Mouse (Mus musculus) heart, postnatal 0 days (tissue): Measurements from ENCODE around the gene 1700092M07Rik. TPM values are rescaled to one million over a fixed set of nuclear protein-coding genes. Genes with fewer than 3 reads are reported as not detected.

Experiments used
- ATAC-seq: fragments of 200-750 bp; cut with Nextera tagmentation; 2 replicates; pipeline ENCODE4 v1.8.0; 2017; ENCODE audit warnings: low read depth, moderate number of reproducible peaks, moderate library complexity; ENCODE audit not compliant: insufficient read depth
- DNase-seq: peaks from one replicate; pipeline ENCODE4 v3.0.0-alpha.2; 2016; ENCODE audit warnings: low spot score
- H3K27ac ChIP-seq: fragments of 300-500 bp; sonication (generic); 2 replicates; pipeline ENCODE4 v1.5.1; 2014; ENCODE audit warnings: low read depth, mild to moderate bottlenecking
- H3K27me3 ChIP-seq: fragments of 300-500 bp; sonication (generic); 2 replicates; pipeline ENCODE4 v1.6.1; 2014; ENCODE audit warnings: low read length, mixed read lengths; ENCODE audit not compliant: control insufficient read depth, insufficient read depth
- H3K36me3 ChIP-seq: fragments of 300-500 bp; sonication (generic); replicated peaks from 2 replicates; pipeline ENCODE4 v1.6.1; 2014; ENCODE audit warnings: low read length, mixed read lengths; ENCODE audit not compliant: control insufficient read depth, insufficient read depth
- H3K4me1 ChIP-seq: fragments of 300-500 bp; sonication (generic); 2 replicates; pipeline ENCODE4 v1.6.1; 2014; ENCODE audit warnings: antibody characterized with exemption; ENCODE audit not compliant: control insufficient read depth, insufficient read depth
- H3K4me2 ChIP-seq: fragments of 300-500 bp; sonication (generic); 2 replicates; pipeline ENCODE4 v1.6.1; 2014; ENCODE audit warnings: low read depth, mild to moderate bottlenecking, low read length, moderate library complexity
- H3K4me3 ChIP-seq: fragments of 300-500 bp; sonication (generic); 2 replicates; pipeline ENCODE4 v1.5.1; 2014; ENCODE audit warnings: low read depth, low read length
- H3K9ac ChIP-seq: fragments of 300-500 bp; sonication (generic); replicated peaks from 2 replicates; pipeline ENCODE4 v1.6.1; 2014; ENCODE audit warnings: low read depth, low read length, mixed read lengths
- H3K9me3 ChIP-seq: fragments of 300-500 bp; sonication (generic); replicated peaks from 2 replicates; pipeline ENCODE4 v1.6.1; 2016; ENCODE audit warnings: low read length; ENCODE audit not compliant: control insufficient read depth
- CTCF ChIP-seq: IDR thresholded peaks from 2 replicates; pipeline ENCODE4 v1.5.1; 2016; ENCODE audit warnings: antibody characterized with exemption, control low read depth, low read depth
- EP300 ChIP-seq: IDR thresholded peaks from 2 replicates; pipeline ENCODE4 v1.6.1; 2016; ENCODE audit warnings: antibody characterized with exemption, low read depth
- WGBS: fragments of 180-500 bp; shearing (Covaris S2); extraction: QIAGEN DNeasy Blood & Tissue Kit; methylation state at CpG from one replicate; pipeline ENCODE4 v1.1.7; 2014; 5-methylcytosine and 5-hydroxymethylcytosine counted together
- polyA plus RNA-seq: library from polyadenylated mRNA; unstranded; fragments of >200 nt; fragmentation: Nextera tagmentation; extraction: Ambion mirVana; gene quantifications from 2 replicates; pipeline ENCODE4 v1.2.1, GENCODE M21; 2015
- total RNA-seq: library from RNA; depleted of rRNA; stranded (reverse); fragments of >200 nt; gene quantifications from 2 replicates; pipeline ENCODE4 v1.2.3, GENCODE M21; 2014; ENCODE audit warnings: low replicate concordance

The 1700092M07Rik gene
- total and polyA plus RNA-seq, 2 experiments from 2014 or later = 0.38 TPM; not detected in 1

DNA sequence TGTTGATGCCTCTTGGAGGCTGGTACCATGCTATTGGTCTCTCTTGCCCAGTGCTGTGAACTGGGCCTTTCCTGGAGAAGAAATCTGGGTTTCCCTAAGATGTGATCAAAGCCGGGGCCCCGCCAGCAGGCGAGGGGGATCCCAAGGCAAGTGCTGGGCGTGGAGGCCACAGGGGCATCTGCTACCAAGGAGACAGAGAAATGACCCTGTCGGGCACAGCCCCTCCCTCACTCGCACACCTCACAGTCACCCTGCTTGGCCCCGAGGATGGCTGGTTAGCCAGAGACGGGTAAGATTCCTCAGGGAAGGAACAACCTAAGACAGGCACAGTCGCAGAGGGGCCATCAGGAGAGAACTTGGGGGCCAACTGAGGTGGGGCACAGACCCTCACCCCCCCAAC is 25.0 kb downstream of the 1700092M07Rik start:
- WGBS = 98% methylated on average over 9 of the region's 9 CpGs
- no peaks in the 10 kb centered on the region for H3K27me3 ChIP-seq
- no peak overlapping the region for H3K9ac ChIP-seq
- no peak overlapping the region for H3K4me2 ChIP-seq
- H3K4me1 ChIP-seq = 0 out of 2 replicates have a peak, but pooled peaks cover 5% of the 10 kb centered on the region
- DNase-seq (no peak), ATAC-seq (no peak)
- H3K4me3 ChIP-seq = no peak overlapping the region
- no peak overlapping the region for H3K27ac ChIP-seq
- H3K9me3 ChIP-seq = no peaks in the 10 kb centered on the region; the same call in 1 of the 2 replicates
- H3K36me3 ChIP-seq = peaks cover 79% of the 10 kb centered on the region
- TF ChIP-seq EP300 (no peak), CTCF (no peak)

DNA sequence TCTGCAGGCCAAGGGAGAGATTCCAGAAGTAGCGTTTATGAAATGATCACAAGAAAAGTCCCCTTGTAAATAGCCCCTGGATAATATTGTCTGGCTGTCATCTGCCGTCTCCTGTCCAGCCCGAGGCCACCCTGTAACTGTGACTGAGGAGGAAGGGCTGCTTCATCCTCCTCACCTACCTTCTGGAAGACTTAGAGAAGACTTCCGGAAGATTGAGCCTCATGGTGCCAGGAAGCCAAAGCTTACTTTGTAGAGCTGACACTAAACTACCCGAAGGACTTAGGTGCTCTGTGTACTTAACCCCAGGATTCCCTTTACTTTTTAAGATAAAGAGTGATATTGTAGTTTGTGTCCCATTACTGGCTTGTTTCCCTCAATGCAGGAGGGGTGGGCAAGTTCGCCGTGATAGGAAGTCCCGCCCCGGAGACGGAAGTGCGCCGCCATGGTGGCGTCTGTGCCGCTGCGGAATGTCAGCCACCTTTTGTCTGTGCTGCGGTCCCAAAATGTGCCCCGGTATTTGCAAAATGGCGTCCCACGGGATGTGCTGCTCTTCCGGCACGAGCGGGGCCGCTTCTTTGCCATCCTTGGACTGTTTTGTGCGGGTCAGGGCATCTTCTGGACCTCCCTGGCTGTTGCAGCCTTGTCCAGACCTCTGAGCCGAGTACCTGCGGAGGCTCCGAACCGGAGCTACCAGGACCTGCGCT is 30.2 kb downstream of the 1700092M07Rik start, which contains the start of gene Tmem223:
Gene Tmem223 (plus strand): TSS at position 430 of the 704 bp plus-strand sequence.
- WGBS = 27% methylated on average over 29 of the region's 29 CpGs
- Histone ChIP-seq H3K36me3 (peaks cover 52% of the 10 kb centered on the region), H3K4me2 (peak within 1 kb of the TSS; percentile 79), H3K4me1 (peaks cover 20% of the 10 kb centered on the region), H3K27ac (peak within 1 kb of the TSS; percentile 88), H3K27me3 (no peaks in the 10 kb centered on the region), H3K9ac (peak within 1 kb of the TSS; percentile 80), H3K4me3 (peak within 1 kb of the TSS; percentile 83), H3K9me3 (no peaks in the 10 kb centered on the region)
- DNase-seq = peak; percentile 68
- TF ChIP-seq EP300 (peak; percentile 69), CTCF (no peak)
- peak; percentile 56 for ATAC-seq

DNA sequence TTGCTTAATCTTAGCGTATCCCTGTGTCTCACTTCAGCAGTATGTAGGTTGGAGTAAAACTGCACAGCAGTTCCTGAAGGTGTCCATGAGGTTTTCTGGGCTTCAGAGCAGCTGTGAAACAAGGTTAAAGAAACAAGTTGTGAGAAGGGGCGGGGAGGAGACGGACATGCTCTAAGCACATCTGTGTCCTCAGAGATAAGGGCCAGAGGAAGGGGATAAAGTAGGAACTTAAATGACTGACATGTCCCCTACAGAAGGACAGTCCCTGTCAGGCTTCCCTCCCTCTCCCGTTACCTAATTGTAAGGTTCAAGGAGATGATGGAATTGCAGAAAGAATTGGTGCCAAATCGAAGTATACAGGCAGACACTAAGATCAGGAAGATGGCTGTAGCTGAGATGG is 32.5 kb downstream of the 1700092M07Rik start:
- TF ChIP-seq EP300 (no peak), CTCF (no peak)
- H3K4me2 ChIP-seq = peak overlapping the region; percentile 99; the same call in 1 of the 2 replicates
- H3K36me3 ChIP-seq = peaks cover 29% of the 10 kb centered on the region
- DNase-seq (no peak), ATAC-seq (no peak)
- H3K27ac ChIP-seq = peak overlapping the region; percentile 98; the same call in 1 of the 2 replicates
- no peak overlapping the region for H3K9ac ChIP-seq
- WGBS = 56% methylated on average over 5 of the region's 5 CpGs
- 0 out of 2 replicates have a peak overlapping the region, but pooled peaks have one; percentile 75 for H3K4me3 ChIP-seq
- no peaks in the 10 kb centered on the region for H3K27me3 ChIP-seq
- H3K4me1 ChIP-seq = peaks cover 20% of the 10 kb centered on the region
- H3K9me3 ChIP-seq = no peaks in the 10 kb centered on the region

DNA sequence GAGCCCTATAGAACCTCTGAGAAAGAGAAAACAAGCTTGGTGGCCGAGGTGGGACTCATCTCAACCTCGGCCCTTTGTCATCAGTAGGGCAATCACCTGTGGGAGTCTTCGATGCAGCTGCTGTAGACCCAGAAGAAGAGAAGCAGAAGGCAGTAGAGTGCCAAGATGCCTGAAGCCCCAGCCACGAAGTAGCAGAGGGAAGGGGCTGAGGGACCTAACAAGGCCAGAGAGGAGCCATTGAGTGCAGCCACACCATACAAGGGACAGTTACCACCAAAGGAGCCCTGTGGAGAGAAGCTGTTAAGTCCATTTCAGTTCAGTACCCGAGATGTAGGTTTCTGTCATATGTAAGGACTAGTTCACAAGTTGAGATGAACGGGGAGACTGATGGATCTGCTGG is 32.9 kb downstream of the 1700092M07Rik start:
- TF ChIP-seq EP300 = no peak
- Histone ChIP-seq H3K4me1 (peaks cover 20% of the 10 kb centered on the region), H3K4me2 (peak overlapping the region; percentile 99), H3K36me3 (peaks cover 25% of the 10 kb centered on the region), H3K4me3 (peak overlapping the region; percentile 75), H3K9me3 (no peaks in the 10 kb centered on the region), H3K9ac (peak overlapping the region; percentile 96), H3K27me3 (no peaks in the 10 kb centered on the region), H3K27ac (peak overlapping the region; percentile 98)
- DNase-seq (no peak), ATAC-seq (no peak)
- WGBS = 49% methylated on average over 6 of the region's 6 CpGs

DNA sequence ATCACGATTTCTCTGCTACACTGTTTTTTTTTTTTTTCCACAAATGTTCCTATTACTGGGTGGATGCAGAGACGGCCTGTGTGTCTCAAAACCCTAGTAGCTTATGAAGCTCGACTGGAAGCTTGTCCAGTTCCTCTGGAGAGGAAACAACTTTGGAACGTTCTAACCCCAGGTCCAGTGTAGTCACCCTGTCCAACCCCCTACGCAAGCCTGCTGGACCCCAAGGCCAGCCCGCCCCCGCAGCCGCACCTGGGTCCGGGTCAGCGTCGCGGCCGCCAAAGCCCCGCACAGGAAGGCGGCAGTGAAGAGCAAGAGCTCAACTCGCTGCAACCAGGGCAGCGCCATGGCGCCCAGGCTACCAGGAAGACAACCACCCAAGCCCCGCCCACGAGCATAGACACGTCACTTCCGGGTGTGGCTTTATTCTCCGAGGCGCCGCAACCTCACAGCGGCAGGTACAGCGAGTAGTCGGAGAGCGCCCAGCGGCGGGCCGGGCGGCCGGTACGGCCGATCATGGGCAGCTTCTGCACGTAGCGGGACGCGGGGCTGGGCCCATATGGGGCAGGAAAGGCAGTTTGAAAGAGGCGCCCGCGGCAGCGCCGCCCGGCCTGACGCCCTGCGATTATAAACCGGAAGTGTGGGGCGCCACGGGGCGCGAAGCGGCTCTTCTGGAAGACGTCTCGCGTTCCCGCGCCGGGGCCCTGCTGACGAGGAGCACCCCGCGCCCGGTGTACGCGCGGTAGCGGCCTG is 33.7 kb downstream of the 1700092M07Rik start, which contains the start of gene Tmem179b:
Gene Tmem179b (minus strand): TSS at position 382 of the 750 bp plus-strand sequence.
- Histone ChIP-seq H3K4me2 (peak within 1 kb of the TSS; percentile 99), H3K4me1 (peaks cover 20% of the 10 kb centered on the region), H3K27ac (peak within 1 kb of the TSS; percentile 98), H3K4me3 (peak within 1 kb of the TSS; percentile 75), H3K27me3 (no peaks in the 10 kb centered on the region), H3K9me3 (no peaks in the 10 kb centered on the region), H3K9ac (peak within 1 kb of the TSS; percentile 96), H3K36me3 (peaks cover 17% of the 10 kb centered on the region)
- TF ChIP-seq CTCF (no peak), EP300 (peak; percentile 73)
- DNase-seq (peak; percentile 94), ATAC-seq (peak; percentile 90)
- under 1% methylated on average over 68 of the region's 68 CpGs for WGBS
